Mouse (Mus musculus): ENCODE results near the gene Tut1. TPM values are rescaled to one million over a fixed set of nuclear protein-coding genes. Genes with fewer than 3 reads are reported as not detected.
"Not testable (repeated sequence)": the region's sequence is repeated elsewhere in the genome, so short reads cannot be mapped to it uniquely, and the experiment has no call there.

Gene Tut1
- polyA plus RNA-seq, 1 experiment = 26.4 TPM

DNA sequence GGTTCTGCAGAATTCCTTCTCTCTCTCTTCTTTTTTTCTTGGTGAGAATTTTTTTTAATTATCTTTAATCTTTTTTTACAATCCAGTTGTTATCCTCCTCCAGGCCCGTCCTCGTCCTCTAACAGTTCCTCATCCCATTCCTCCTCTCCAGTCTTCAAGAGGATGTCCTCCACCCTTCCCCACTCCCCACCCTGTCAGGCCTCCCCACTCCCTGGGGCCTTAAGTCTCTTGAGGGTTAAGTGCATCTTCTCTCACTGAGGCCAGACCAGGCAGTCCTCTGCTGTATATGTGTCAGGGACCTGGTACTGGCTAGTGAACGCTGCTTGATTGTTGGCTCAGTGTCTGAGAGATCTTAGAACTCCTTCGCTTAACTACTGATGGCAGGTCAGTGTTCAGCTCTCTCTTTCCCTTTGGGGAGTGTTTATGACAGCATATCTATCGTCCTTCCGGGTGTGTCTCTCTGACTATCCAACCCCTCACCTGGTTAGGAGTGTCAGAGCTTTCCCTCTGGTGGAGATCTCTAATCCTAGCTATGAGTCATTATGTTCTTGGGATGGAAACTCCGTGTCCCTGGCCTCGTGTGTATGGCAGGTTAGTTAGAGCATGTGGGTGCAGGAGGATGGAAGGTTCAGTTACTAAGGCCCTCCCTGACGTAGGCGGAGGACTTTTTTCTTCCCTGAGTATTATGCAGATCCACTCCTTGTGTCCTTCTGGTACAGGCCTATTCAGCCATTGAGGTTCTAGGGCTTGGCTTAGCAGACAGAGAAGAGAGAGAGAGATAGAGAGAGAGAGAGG is 41.4 kb downstream of the Tut1 start:
- no peaks in the 10 kb centered on the region for H3K36me3 ChIP-seq (ENCODE audit: control insufficient read depth, insufficient read depth, low read length, poor library complexity, severe bottlenecking)
- no peaks in the 10 kb centered on the region for H3K27me3 ChIP-seq (ENCODE audit: control insufficient read depth, insufficient read depth, low read length, poor library complexity, severe bottlenecking)
- H3K9me3 ChIP-seq (replicated peaks; ENCODE audit: control insufficient read depth, insufficient read depth, low read length, poor library complexity, severe bottlenecking) = no peaks in the 10 kb centered on the region
- no peak overlapping the region for H3K4me3 ChIP-seq (ENCODE audit: low read depth, low read length)
- H3K27ac ChIP-seq (ENCODE audit: insufficient read depth, low read length) = no peak overlapping the region
- H3K4me1 ChIP-seq (ENCODE audit: control insufficient read depth, insufficient read depth, low read length) = peaks cover 8% of the 10 kb centered on the region
- H3K9ac ChIP-seq (ENCODE audit: low read depth, poor library complexity, severe bottlenecking) = no peak overlapping the region
- TF ChIP-seq EP300 (IDR thresholded peaks at IDR 0.05; ENCODE audit: insufficient read depth, low read depth, low read length) = no peak
- TF ChIP-seq CTCF (IDR thresholded peaks at IDR 0.05; ENCODE audit: low read depth, low read length) = no peak
- TF ChIP-seq POLR2A (IDR thresholded peaks at IDR 0.05; ENCODE audit: insufficient read depth, low read length) = no peak

DNA sequence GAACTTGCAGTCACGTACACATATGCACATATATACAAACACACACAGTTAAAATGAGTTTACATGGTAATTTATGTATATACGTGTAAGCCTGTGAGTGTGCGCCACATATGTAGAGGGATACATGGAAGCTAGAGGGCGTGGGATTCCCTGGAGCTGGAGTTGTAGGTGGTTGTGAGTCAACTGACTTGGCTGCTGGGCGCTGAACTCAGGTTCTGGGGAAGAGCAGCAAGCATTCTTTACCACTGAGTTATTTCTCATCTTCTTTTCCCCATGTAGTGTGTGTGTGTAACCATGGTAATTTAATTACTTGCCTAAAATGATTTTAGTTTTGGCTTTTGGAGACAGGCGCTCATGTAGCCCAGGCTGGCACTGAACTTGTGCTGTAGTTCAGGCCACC is 43.0 kb downstream of the Tut1 start:
- Histone ChIP-seq H3K27me3 (ENCODE audit: control insufficient read depth, insufficient read depth, low read length, poor library complexity, severe bottlenecking) (no peaks in the 10 kb centered on the region), H3K9me3 (replicated peaks; ENCODE audit: control insufficient read depth, insufficient read depth, low read length, poor library complexity, severe bottlenecking) (no peaks in the 10 kb centered on the region), H3K27ac (ENCODE audit: insufficient read depth, low read length) (no peak overlapping the region), H3K36me3 (ENCODE audit: control insufficient read depth, insufficient read depth, low read length, poor library complexity, severe bottlenecking) (peaks cover 9% of the 10 kb centered on the region), H3K9ac (ENCODE audit: low read depth, poor library complexity, severe bottlenecking) (no peak overlapping the region), H3K4me3 (ENCODE audit: low read depth, low read length) (no peak overlapping the region), H3K4me1 (ENCODE audit: control insufficient read depth, insufficient read depth, low read length) (peaks cover 8% of the 10 kb centered on the region)
- TF ChIP-seq POLR2A (IDR thresholded peaks at IDR 0.05; ENCODE audit: insufficient read depth, low read length) = no peak
- TF ChIP-seq CTCF (IDR thresholded peaks at IDR 0.05; ENCODE audit: low read depth, low read length) = peak; percentile 4
- no peak for TF ChIP-seq EP300 (IDR thresholded peaks at IDR 0.05; ENCODE audit: insufficient read depth, low read depth, low read length)

DNA sequence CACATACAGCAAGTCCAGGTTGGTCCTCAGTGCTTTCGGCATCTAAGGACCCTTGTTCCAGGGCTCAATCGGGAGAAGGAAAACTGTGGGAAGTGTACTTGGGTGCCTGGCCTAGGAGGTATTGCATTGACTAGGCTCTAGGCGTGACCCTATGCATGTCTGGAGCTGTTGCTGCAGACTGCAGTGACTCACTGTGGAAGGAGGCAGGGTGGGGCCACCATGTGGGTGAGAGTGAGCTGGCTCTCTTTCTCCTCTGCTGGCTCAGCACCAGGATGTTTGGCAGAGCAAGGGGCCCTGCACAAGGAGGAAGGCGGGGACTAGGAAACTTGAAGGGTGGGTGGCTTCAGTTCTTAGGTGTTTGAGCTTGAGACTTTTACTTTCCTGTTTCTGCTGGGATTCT is 43.9 kb downstream of the Tut1 start:
- Histone ChIP-seq H3K9me3 (replicated peaks; ENCODE audit: control insufficient read depth, insufficient read depth, low read length, poor library complexity, severe bottlenecking) (no peaks in the 10 kb centered on the region), H3K36me3 (ENCODE audit: control insufficient read depth, insufficient read depth, low read length, poor library complexity, severe bottlenecking) (peaks cover 15% of the 10 kb centered on the region), H3K9ac (ENCODE audit: low read depth, poor library complexity, severe bottlenecking) (no peak overlapping the region), H3K27me3 (ENCODE audit: control insufficient read depth, insufficient read depth, low read length, poor library complexity, severe bottlenecking) (no peaks in the 10 kb centered on the region), H3K27ac (ENCODE audit: insufficient read depth, low read length) (peak overlapping the region; percentile 64), H3K4me1 (ENCODE audit: control insufficient read depth, insufficient read depth, low read length) (peaks cover 2% of the 10 kb centered on the region), H3K4me3 (ENCODE audit: low read depth, low read length) (no peak overlapping the region)
- TF ChIP-seq POLR2A (IDR thresholded peaks at IDR 0.05; ENCODE audit: insufficient read depth, low read length) (no peak), EP300 (IDR thresholded peaks at IDR 0.05; ENCODE audit: insufficient read depth, low read depth, low read length) (no peak), CTCF (IDR thresholded peaks at IDR 0.05; ENCODE audit: low read depth, low read length) (no peak)

DNA sequence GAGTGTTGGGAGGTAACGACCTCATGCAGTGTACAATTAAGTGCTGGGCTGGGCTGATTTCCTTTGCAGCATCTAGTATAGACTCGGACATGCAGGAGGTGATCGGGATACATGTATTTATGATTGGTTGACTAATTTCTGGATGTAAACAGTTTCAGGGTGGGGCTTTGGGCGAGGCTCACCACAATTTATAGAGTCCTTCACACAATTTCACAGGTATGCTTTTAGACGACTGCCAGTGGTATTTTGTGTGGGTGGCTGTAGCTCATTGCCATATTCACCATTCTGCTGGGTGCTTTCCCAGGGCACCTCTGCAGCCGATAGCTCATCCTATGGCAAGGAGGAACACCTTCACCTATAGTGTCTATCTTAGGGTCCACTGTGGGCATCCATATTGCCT is 44.9 kb downstream of the Tut1 start:
- no peak for TF ChIP-seq EP300 (IDR thresholded peaks at IDR 0.05; ENCODE audit: insufficient read depth, low read depth, low read length)
- TF ChIP-seq CTCF (IDR thresholded peaks at IDR 0.05; ENCODE audit: low read depth, low read length) = no peak
- TF ChIP-seq POLR2A (IDR thresholded peaks at IDR 0.05; ENCODE audit: insufficient read depth, low read length) = no peak
- peaks cover 2% of the 10 kb centered on the region; the same call in 1 of the 2 replicates for H3K9me3 ChIP-seq (replicated peaks; ENCODE audit: control insufficient read depth, insufficient read depth, low read length, poor library complexity, severe bottlenecking)
- H3K36me3 ChIP-seq (ENCODE audit: control insufficient read depth, insufficient read depth, low read length, poor library complexity, severe bottlenecking) = peaks cover 23% of the 10 kb centered on the region
- H3K27me3 ChIP-seq (ENCODE audit: control insufficient read depth, insufficient read depth, low read length, poor library complexity, severe bottlenecking) = no peaks in the 10 kb centered on the region
- H3K9ac ChIP-seq (ENCODE audit: low read depth, poor library complexity, severe bottlenecking) = no peak overlapping the region
- H3K4me1 ChIP-seq (ENCODE audit: control insufficient read depth, insufficient read depth, low read length) = no peaks in the 10 kb centered on the region
- H3K27ac ChIP-seq (ENCODE audit: insufficient read depth, low read length) = peak overlapping the region; percentile 64
- no peak overlapping the region for H3K4me3 ChIP-seq (ENCODE audit: low read depth, low read length)

DNA sequence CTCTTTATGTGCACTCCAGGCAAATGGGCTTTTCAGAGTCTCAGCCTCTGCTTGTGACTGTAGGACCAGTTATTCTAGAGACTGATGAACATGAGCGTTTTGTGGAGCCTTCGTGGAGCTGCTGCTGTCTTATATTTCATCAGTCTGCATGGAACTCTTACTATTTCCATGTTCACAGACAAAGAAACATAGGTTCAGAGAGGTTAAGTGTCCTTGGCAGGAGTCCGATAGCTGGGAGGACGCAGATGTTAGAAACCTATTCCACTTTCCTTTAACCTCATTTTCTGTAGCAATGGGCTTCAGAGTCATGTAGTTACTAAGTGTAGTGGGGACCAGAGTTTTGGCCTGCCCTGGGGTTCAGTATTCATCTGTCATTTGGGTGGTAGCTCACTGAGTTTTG is 45.6 kb downstream of the Tut1 start:
- H3K9ac ChIP-seq (ENCODE audit: low read depth, poor library complexity, severe bottlenecking) = no peak overlapping the region
- no peaks in the 10 kb centered on the region for H3K27me3 ChIP-seq (ENCODE audit: control insufficient read depth, insufficient read depth, low read length, poor library complexity, severe bottlenecking)
- no peaks in the 10 kb centered on the region for H3K4me1 ChIP-seq (ENCODE audit: control insufficient read depth, insufficient read depth, low read length)
- no peak overlapping the region for H3K4me3 ChIP-seq (ENCODE audit: low read depth, low read length)
- no peak overlapping the region for H3K27ac ChIP-seq (ENCODE audit: insufficient read depth, low read length)
- H3K9me3 ChIP-seq (replicated peaks; ENCODE audit: control insufficient read depth, insufficient read depth, low read length, poor library complexity, severe bottlenecking) = peaks cover 3% of the 10 kb centered on the region; the same call in 1 of the 2 replicates
- peaks cover 27% of the 10 kb centered on the region for H3K36me3 ChIP-seq (ENCODE audit: control insufficient read depth, insufficient read depth, low read length, poor library complexity, severe bottlenecking)
- TF ChIP-seq EP300 (IDR thresholded peaks at IDR 0.05; ENCODE audit: insufficient read depth, low read depth, low read length) (no peak), POLR2A (IDR thresholded peaks at IDR 0.05; ENCODE audit: insufficient read depth, low read length) (no peak), CTCF (IDR thresholded peaks at IDR 0.05; ENCODE audit: low read depth, low read length) (no peak)

DNA sequence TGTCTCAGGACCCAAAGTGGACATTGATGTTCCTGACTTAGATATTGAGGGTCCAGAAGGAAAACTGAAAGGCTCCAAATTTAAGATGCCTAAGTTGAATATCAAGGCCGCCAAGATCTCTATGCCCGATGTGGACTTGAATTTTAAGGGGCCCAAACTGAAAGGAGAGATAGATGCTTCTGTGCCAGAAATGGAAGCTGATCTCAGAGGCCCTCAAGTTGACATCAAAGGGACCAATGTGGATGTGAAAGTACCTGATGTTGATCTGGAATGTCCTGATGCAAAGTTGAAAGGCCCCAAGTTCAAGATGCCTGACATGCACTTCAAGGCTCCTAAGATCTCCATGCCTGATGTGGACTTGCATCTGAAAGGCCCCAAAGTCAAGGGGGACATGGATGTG is 53.3 kb downstream of the Tut1 start:
- peaks cover 19% of the 10 kb centered on the region for H3K36me3 ChIP-seq (ENCODE audit: control insufficient read depth, insufficient read depth, low read length, poor library complexity, severe bottlenecking)
- H3K4me1 ChIP-seq (ENCODE audit: control insufficient read depth, insufficient read depth, low read length); H3K9me3 ChIP-seq (replicated peaks; ENCODE audit: control insufficient read depth, insufficient read depth, low read length, poor library complexity, severe bottlenecking); H3K27me3 ChIP-seq (ENCODE audit: control insufficient read depth, insufficient read depth, low read length, poor library complexity, severe bottlenecking); H3K27ac ChIP-seq (ENCODE audit: insufficient read depth, low read length); H3K4me3 ChIP-seq (ENCODE audit: low read depth, low read length); H3K9ac ChIP-seq (ENCODE audit: low read depth, poor library complexity, severe bottlenecking): not testable (repeated sequence)

Other genes starting within 250 kb of the Tut1 start
- 170 TPM in 2 replicates for gene Slc3a2, start 230.5 kb upstream of the Tut1 start, polyA plus RNA-seq (2011; ENCODE audit: insufficient read depth, insufficient read length, low read depth, missing spikeins)
- 81.1 and 97.0 TPM in 2 replicates for gene Wdr74, start 218.0 kb upstream of the Tut1 start, polyA plus RNA-seq (2011; ENCODE audit: insufficient read depth, insufficient read length, low read depth, missing spikeins)
- gene 1700092M07Rik, start 213.1 kb upstream of the Tut1 start, polyA plus RNA-seq (2011; ENCODE audit: insufficient read depth, insufficient read length, low read depth, missing spikeins) = 2.2 TPM in 1 of 2 replicates, not detected in the other
- 45.6 and 47.1 TPM in 2 replicates for gene Stx5a, start 212.4 kb upstream of the Tut1 start, polyA plus RNA-seq (2011; ENCODE audit: insufficient read depth, insufficient read length, low read depth, missing spikeins)
- 122 and 200 TPM in 2 replicates for gene Nxf1, start 196.8 kb upstream of the Tut1 start, polyA plus RNA-seq (2011; ENCODE audit: insufficient read depth, insufficient read length, low read depth, missing spikeins)
- 21.4 and 23.4 TPM in 2 replicates for gene Tmem223, start 182.9 kb upstream of the Tut1 start, polyA plus RNA-seq (2011; ENCODE audit: insufficient read depth, insufficient read length, low read depth, missing spikeins)
- gene Tmem179b, start 179.4 kb upstream of the Tut1 start, polyA plus RNA-seq (2011; ENCODE audit: insufficient read depth, insufficient read length, low read depth, missing spikeins) = 29.0 and 34.5 TPM in 2 replicates
- gene Taf6l, start 167.4 kb upstream of the Tut1 start, polyA plus RNA-seq (2011; ENCODE audit: insufficient read depth, insufficient read length, low read depth, missing spikeins) = 17.1 and 17.7 TPM in 2 replicates
- 98.2 and 103 TPM in 2 replicates for gene Polr2g, start 155.3 kb upstream of the Tut1 start, polyA plus RNA-seq (2011; ENCODE audit: insufficient read depth, insufficient read length, low read depth, missing spikeins)
- gene Zbtb3, start 151.3 kb upstream of the Tut1 start, polyA plus RNA-seq (2011; ENCODE audit: insufficient read depth, insufficient read length, low read depth, missing spikeins) = 3.1 and 4.1 TPM in 2 replicates
- gene Ttc9c, start 134.5 kb upstream of the Tut1 start, polyA plus RNA-seq (2011; ENCODE audit: insufficient read depth, insufficient read length, low read depth, missing spikeins) = 77.3 and 84.9 TPM in 2 replicates
- gene Hnrnpul2, start 133.8 kb upstream of the Tut1 start, polyA plus RNA-seq (2011; ENCODE audit: insufficient read depth, insufficient read length, low read depth, missing spikeins) = 105 and 108 TPM in 2 replicates
- 74.8 and 87.2 TPM in 2 replicates for gene AC129217.1, start 124.1 kb upstream of the Tut1 start, polyA plus RNA-seq (2011; ENCODE audit: insufficient read depth, insufficient read length, low read depth, missing spikeins)
- 32.3 and 36.2 TPM in 2 replicates for gene Bscl2, start 116.4 kb upstream of the Tut1 start, polyA plus RNA-seq (2011; ENCODE audit: insufficient read depth, insufficient read length, low read depth, missing spikeins)
- 28.3 and 29.7 TPM in 2 replicates for gene Gng3, start 114.7 kb upstream of the Tut1 start, polyA plus RNA-seq (2011; ENCODE audit: insufficient read depth, insufficient read length, low read depth, missing spikeins)
- gene Lrrn4cl, start 103.1 kb upstream of the Tut1 start, polyA plus RNA-seq (2011; ENCODE audit: insufficient read depth, insufficient read length, low read depth, missing spikeins) = 1.3 and 2.1 TPM in 2 replicates
- 189 and 201 TPM in 2 replicates for gene Ubxn1, start 82.4 kb upstream of the Tut1 start, polyA plus RNA-seq (2011; ENCODE audit: insufficient read depth, insufficient read length, low read depth, missing spikeins)
- gene Uqcc3, start 72.9 kb upstream of the Tut1 start, polyA plus RNA-seq (2011; ENCODE audit: insufficient read depth, insufficient read length, low read depth, missing spikeins) = 14.4 and 14.9 TPM in 2 replicates
- gene Lbhd1, start 70.1 kb upstream of the Tut1 start, polyA plus RNA-seq (2011; ENCODE audit: insufficient read depth, insufficient read length, low read depth, missing spikeins) = 10.1 and 13.4 TPM in 2 replicates
- gene Gm49403, start 69.9 kb upstream of the Tut1 start, polyA plus RNA-seq (2011; ENCODE audit: insufficient read depth, insufficient read length, low read depth, missing spikeins) = not detected in 2 replicates
- 162 and 172 TPM in 2 replicates for gene 1810009A15Rik, start 65.0 kb upstream of the Tut1 start, polyA plus RNA-seq (2011; ENCODE audit: insufficient read depth, insufficient read length, low read depth, missing spikeins)
- gene Gm49416, start 64.9 kb upstream of the Tut1 start, polyA plus RNA-seq (2011; ENCODE audit: insufficient read depth, insufficient read length, low read depth, missing spikeins) = 11.9 and 24.8 TPM in 2 replicates
- gene Ints5, start 60.8 kb upstream of the Tut1 start, polyA plus RNA-seq (2011; ENCODE audit: insufficient read depth, insufficient read length, low read depth, missing spikeins) = 23.1 and 26.7 TPM in 2 replicates
- 183 and 184 TPM in 2 replicates for gene Ganab, start 55.8 kb upstream of the Tut1 start, polyA plus RNA-seq (2011; ENCODE audit: insufficient read depth, insufficient read length, low read depth, missing spikeins)
- gene B3gat3, start 33.5 kb upstream of the Tut1 start, polyA plus RNA-seq (2011; ENCODE audit: insufficient read depth, insufficient read length, low read depth, missing spikeins) = 26.6 and 26.8 TPM in 2 replicates
- gene Rom1, start 24.5 kb upstream of the Tut1 start, polyA plus RNA-seq (2011; ENCODE audit: insufficient read depth, insufficient read length, low read depth, missing spikeins) = 1.6 and 2.2 TPM in 2 replicates
- 19.2 and 20.4 TPM in 2 replicates for gene Eml3, start 24.3 kb upstream of the Tut1 start, polyA plus RNA-seq (2011; ENCODE audit: insufficient read depth, insufficient read length, low read depth, missing spikeins)
- 106 and 108 TPM in 2 replicates for gene Mta2, start 12.0 kb upstream of the Tut1 start, polyA plus RNA-seq (2011; ENCODE audit: insufficient read depth, insufficient read length, low read depth, missing spikeins)
- 1,175 and 1,274 TPM in 2 replicates for gene Eef1g, start 13.2 kb downstream of the Tut1 start, polyA plus RNA-seq (2011; ENCODE audit: insufficient read depth, insufficient read length, low read depth, missing spikeins)
- gene Ahnak, start 35.4 kb downstream of the Tut1 start, polyA plus RNA-seq (2011; ENCODE audit: insufficient read depth, insufficient read length, low read depth, missing spikeins) = 162 and 163 TPM in 2 replicates
- gene Scgb1a1, start 134.1 kb downstream of the Tut1 start, polyA plus RNA-seq (2011; ENCODE audit: insufficient read depth, insufficient read length, low read depth, missing spikeins) = not detected in 2 replicates
- gene Asrgl1, start 181.8 kb downstream of the Tut1 start, polyA plus RNA-seq (2011; ENCODE audit: insufficient read depth, insufficient read length, low read depth, missing spikeins) = 14.8 and 23.3 TPM in 2 replicates